Mouse (Mus musculus) B cell, adult 2 months (primary cell): ENCODE measurements at regions not wholly inside any gene's neighbourhood (a gene's known extent, or its start where the extent isn't known, plus 50 kb on each side); places are given as distances from the start of the nearest gene placed in this dataset.

Experiments
- DNase-seq, 2 experiments: peaks; one replicate each; pipeline ENCODE4 v3.0.0; 2022

GRCm38 (mm10) chr2:169233151-169234123, 278.1 kb upstream of the Zfp64 start:
- DNase-seq: no peak

GRCm38 (mm10) chr2:169222264-169222663, 266.9 kb upstream of the Zfp64 start:
- DNase-seq: no peak

GRCm38 (mm10) chr2:169221141-169221540, 265.8 kb upstream of the Zfp64 start:
- no peak for DNase-seq

DNA sequence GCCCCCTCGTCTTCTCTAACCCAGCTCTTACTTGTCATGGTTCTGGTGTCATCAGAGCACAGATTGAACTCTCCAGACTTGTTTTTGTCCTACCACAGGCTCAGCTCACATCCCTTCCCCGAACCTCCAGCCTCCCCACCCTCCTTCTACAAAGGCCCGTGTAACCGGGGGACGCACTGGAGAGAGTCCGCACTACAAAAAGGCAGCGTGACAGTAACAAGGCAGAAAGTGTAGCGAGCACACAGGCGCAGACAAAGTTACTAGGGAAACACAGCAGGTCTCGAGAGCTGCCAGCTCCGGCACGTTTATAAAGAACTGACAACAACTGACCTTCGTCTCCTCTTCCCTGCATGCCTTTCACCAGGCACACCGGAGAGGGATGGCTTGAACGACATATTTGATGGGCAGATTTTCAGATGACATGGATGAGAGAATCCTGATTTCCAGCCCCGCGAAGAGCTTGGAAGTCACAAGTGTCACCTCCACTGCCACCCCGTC, 260.2 kb upstream of the Zfp64 start:
- no peak for DNase-seq

DNA sequence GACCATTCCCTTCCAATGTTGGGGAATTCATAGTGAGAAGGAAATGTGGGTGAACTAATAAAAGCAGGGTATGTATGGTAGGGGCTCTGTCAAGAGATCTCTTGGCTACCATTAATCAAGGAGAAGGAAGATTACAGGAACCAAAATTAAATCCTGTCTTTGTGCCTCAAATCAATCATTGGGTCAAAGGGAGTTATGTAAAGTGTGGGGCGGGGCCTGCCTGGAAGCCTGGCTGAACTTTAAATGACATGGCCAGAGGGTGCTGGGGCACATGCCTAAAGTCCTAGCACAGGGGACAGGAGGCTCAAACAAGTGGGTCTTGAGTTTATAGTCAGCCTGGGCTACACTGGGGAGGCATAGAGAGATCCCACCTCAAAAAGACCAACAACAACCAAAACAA, 259.0 kb upstream of the Zfp64 start:
- DNase-seq: no peak

DNA sequence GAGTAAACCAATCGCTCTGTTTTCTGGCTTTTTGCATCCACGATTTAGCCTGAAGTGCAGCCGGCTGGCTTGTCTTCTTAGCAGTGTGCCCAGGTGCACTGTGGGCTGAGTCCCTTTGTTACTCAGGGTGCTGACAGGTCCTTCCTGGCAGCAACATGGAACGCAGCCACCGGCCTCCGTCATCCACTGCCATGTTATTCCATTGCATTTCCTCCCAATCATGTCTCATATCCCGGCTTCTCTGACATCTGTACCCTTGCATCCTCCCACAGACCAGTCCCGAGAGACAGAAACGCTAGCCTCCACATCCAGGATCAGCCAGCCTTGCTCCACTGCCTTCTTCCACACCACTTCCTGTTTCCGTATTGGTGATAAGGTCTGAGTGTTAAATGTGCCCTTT, 257.9 kb upstream of the Zfp64 start:
- no peak for DNase-seq

DNA sequence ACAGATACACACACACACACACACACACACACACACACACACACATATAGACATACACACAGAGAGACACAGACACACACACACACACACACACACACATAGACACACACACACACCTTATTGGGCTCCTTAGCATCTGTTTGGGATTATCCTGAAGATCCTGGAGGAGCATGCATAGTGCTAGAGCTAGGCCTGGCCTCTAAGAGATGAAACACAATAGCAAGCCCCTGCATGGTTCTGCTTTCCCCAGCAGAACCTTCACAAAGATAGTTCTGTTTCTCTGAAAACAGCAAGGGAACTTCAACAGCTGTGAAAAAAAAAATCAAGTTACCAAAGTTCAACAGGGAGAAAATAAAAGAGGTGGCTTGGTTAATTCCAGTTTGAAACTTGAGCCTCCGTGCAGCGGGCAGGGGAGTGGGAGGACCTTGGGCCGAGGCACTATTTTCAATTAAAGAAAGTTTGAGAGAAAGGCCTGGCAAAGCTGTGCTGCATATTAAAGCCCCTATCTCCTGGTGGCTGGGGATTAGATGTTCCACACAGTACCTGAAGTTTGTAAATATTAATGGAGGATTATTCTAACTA, 257.4 kb upstream of the Zfp64 start:
- no peak for DNase-seq

DNA sequence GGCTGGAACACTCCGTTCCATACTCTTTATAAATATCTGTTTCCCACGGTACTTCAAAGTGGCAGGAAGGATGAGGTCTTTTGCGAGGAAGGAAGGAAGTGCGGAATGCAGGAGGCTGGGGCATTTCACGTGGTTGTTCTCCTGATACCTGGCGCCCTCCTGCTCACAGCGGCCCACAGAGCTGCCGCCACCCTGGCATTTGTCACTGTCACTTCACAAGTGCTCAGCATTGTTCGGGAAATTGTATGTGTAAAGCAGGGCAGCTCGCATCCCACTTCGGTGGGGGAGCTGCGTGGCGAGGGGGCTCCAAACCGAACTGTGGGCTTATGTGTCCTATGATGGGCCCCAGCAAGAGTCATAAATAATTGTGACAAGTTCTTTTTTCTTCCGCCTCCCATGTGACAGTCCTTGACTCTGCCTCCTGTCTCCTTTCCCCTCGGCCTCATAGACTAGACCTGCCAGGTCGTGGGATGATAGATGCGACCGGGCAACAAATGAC, 248.9 kb upstream of the Zfp64 start:
- no peak for DNase-seq

- DNase-seq: no peak
Observed at GRCm38 (mm10) chr2:169191974-169192373, 236.6 kb upstream of the Zfp64 start.

DNA sequence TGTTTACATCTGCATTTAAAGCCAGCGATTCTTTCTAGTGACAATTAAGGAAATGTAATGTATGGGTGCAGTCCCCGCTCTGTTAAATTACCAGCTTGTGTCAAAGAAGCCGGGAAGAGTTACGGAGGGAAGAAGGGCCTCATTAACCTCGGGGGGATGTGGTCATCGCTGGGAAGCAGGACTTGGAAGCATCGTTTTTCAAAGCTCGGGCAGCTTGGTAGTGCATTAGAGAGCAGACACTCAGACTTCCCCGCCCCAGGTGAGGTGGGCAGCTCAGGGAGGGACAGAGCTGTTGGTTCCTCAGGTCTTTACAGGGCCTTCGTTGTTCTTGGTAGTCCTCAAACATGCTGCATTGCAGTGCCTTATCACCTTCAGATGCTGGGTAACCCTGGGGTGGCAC, 236.1 kb upstream of the Zfp64 start:
- DNase-seq: no peak

- no peak for DNase-seq
Observed at GRCm38 (mm10) chr2:169177565-169177964, 222.2 kb upstream of the Zfp64 start.

DNA sequence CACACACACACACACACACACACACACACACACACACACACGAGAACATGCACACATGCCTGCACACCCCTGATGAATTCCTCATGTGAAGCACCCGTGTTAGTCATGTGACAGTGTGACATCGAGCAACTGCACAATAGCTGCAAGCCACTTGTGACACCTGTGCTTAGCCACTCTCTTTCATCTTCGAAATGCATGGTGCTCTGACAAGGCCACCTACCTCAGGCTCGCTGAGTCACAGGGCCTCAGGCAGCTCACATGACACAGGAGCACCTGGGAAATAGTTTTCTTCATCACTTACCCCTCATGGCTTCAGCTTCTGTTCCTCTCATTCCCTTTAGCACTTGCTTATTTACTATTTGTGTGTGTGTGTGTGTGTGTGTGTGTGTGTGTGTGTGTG, 213.4 kb upstream of the Zfp64 start:
- no peak for DNase-seq

GRCm38 (mm10) chr2:169168376-169168775, 213.0 kb upstream of the Zfp64 start:
- DNase-seq: no peak

- no peak for DNase-seq
Observed at GRCm38 (mm10) chr2:169161651-169162050, 206.3 kb upstream of the Zfp64 start.

DNA sequence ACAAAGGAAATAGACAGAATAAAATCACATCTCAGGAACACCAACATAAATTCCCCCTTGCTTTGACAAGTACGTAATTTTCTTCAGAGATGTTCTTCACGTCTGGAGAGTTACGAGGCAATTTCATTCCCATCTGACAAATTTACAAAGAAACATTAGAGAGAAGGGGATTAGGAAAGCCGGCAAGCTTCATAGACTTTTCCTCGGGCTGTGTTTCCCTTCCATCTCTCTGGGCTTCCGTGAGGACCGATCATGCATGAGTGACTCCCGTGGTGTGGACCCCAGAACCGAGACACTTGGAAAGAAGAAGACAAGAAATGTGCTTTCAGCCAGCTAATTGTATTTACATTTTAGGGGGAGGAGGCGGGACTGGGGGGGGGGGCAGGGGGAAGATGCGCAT, 203.4 kb upstream of the Zfp64 start:
- DNase-seq: no peak

DNA sequence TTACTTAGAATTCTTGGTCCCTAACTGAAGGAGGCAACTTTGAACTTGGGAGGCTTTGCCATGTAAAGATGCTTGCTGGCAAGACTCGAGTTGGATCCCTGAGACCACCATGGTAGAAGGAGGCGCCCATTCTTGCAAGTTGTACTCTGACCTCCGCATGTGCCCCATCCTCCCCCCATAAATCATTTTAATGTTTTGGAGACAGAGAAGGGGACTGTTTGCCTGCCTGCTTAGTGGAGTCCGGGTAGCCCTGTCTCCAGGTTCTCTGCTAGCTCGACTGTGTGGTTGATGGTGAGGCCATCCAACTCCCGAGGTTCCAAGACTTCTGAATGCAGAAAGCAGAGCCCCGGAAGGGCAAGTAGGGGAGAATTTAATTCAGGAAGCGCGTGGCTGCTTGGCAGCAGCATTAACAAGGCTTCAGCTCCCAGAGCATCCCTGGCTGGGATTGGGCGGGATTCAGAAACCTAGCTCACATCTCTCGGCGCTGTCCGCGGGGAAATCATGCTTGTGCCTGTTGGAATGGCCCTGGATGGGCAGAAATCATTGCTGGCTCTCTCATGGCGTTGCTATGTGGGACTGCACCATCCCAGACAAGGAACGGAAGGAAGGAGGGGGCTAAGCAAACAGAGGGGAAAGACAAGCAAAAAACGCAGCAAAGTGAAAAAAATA, 202.8 kb upstream of the Zfp64 start:
- no peak for DNase-seq

DNA sequence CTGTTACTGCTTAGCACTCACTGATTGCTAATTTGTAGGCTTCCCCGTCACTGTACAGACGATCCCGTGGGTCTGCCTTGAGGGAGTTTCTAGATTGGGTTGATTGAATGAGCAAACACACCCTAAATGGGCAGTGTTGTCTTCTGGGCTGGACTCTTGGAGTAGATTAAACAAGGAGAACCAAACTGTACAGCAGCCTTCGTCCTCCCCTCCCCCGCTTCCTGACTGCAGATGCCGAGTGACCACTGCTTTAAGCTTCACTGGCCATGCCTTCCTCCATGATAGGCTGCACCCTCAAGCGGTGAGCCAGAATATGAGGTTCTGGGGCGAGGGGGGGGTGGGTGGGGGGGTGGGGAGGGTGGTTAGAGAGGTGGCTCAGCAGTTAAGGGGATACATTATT, 201.5 kb upstream of the Zfp64 start:
- DNase-seq: no peak

DNA sequence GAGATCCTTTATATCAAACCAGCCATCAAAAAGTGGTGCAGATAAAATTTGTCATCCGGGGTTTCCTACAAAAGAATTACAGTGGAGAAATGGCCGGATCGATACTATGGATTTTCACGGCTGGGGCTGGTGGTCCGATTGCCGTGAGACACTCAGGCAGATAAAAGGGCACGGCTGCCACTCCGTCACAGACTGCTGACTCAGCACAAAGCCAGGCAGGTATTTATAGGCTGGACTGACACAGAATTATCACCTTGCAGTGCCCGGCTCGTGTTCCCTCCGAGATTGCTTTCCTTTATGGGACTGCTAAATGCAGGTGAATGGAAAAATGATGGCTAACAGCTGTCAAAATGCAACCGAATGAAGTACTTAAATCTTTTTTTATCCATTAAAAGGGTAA, 199.5 kb upstream of the Zfp64 start:
- no peak for DNase-seq

- DNase-seq: no peak
Observed at GRCm38 (mm10) chr2:169147655-169148054, 192.3 kb upstream of the Zfp64 start.

DNA sequence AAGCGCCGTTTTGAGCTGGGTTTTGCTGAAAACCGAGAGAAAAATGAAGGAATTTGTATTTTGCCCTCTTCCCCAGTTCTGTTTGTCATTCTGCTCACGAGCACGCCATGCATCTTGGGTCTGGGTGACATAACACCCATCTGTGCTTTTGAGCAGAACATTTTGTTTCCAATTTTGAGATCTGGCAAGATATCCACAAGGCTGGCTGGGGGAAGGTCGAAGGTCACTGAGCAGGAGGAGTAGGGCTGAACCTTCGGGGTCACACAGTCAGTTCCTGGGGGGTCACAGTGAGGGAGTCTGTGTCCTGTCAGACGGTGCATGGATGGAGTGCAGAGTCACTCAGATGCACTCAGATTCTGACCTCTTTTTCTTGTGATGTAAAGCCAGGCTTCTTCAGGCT, 186.8 kb upstream of the Zfp64 start:
- DNase-seq: no peak

- no peak for DNase-seq
Observed at GRCm38 (mm10) chr2:169133855-169134254, 178.5 kb upstream of the Zfp64 start.

DNA sequence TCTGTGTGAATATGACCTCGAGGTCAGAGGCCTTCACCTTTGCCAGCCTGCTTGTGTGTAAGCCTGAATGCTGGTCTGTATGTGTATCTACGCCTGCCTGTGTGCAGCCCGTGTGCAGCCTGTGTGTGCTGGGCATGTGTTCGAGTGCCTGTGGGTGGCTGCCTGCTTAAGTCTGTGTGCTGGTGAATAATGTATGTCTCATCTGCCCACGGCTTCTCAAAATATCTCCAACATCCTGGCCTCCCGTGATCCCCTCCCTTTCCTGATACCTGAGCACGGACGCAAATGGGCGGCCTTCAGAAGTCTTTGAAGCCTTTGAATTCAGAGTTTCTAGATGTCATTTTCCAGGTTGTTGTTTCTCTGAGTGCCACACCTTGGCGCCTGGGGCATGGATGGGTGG, 170.1 kb upstream of the Zfp64 start:
- no peak for DNase-seq

- DNase-seq: no peak
Observed at GRCm38 (mm10) chr2:169122887-169123286, 167.5 kb upstream of the Zfp64 start.

- DNase-seq: no peak
Observed at GRCm38 (mm10) chr2:169116841-169117240, 161.5 kb upstream of the Zfp64 start.
